Mouse (Mus musculus) left cerebral cortex, adult 8-10 months (tissue): ENCODE measurements around the gene Hecw2. TPM values are rescaled to one million over a fixed set of nuclear protein-coding genes. Genes with fewer than 3 reads are reported as not detected.

Experiments
- DNase-seq, 2 experiments: peaks; one replicate each; pipeline ENCODE4 v3.0.0; 2022; ENCODE audit warnings: low spot score in 2 of 2
- microRNA-seq, 2 experiments: library from miRNA; unstranded; fragments of <30 nt; microRNA quantifications; one replicate each; pipeline ENCODE4 v1.2.0; 2022
- total RNA-seq, 4 experiments: library from RNA; stranded (reverse); gene quantifications; 2 replicates each; pipeline ENCODE4 v1.2.4; 2022

Hecw2 gene
- total RNA-seq, 4 experiments from 2014 or later, result 64.9 to 83.1 (median 70.7) TPM

DNA sequence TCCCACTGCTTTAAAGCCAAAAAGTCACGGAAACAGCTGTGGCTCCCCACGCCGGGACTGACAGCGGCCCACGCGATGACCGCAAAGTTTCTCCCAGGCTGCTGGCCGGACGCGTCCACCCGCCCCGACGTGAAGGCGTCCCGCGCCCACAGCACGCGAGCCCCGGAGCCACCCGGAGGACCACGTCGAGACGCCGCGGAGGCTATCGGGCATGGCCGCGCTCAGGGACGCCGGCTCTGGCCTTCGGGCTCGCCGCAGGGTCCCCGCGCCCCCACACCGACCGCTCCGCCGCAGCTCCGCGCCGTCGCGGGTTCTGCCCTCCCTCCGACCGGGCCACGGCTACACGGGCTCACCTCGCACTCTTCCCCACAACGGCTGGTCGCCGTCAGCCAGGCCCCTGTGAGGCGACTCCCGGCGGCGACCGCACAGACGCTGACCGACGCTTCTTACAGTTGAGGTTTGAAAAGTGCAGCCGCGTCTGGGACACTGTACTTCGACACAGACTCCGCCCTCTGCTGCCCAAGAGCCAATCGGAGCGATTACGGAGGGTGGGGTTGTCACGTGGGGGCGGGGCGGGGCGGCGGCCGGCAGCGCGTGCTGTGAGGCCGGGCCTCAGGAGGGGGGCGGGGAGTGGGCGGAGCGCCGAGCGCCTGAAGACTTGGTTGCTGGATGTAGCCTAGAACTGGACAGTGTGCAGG is 410.1 kb downstream of the Hecw2 start, which contains the start of gene Stk17b:
Gene Stk17b, minus strand, starts transcription at position 504 of the 698 bp plus-strand sequence.
- DNase-seq, result peak; percentile 25 to 84

DNA sequence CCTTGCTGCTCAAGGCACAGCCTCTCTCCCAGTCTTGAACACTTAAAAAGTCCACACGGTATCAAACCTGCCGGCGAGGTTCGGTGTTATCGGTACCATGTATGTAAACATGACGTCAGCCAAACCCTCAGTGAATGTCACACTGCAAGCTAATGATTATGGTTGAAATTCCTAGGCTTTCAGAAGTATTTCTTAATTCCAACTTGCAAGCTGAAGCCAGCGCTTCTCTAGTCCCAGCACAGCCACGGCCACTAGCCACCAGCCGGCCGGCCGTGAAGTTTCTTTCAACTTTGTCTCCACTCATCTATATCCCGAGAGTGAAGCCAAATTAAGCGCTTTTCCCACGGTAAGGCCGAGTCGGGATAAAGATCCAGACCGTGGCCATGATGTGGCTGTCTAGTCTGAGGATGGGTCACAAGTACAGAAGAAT is 410.7 kb downstream of the Hecw2 start:
- DNase-seq, result no peak

DNA sequence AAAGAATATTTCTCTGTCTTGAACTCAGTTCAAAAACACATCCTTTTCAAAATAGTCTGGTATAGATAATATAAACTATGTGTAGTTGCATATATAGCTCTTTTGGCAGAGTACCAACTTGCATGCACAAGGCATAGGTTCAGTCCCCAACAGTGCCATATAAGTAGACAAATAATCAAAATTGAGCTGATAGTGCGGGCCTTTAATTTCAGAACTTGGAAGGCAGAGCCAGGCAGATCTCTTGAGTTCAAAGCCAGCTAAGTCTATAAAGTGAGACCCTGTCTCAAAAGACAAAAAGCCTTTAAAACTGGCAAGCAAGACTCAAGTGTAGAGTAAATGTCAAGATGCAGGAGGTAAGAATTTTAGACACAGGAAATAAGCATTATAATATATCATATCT is 412.0 kb downstream of the Hecw2 start:
- no peak for DNase-seq

DNA sequence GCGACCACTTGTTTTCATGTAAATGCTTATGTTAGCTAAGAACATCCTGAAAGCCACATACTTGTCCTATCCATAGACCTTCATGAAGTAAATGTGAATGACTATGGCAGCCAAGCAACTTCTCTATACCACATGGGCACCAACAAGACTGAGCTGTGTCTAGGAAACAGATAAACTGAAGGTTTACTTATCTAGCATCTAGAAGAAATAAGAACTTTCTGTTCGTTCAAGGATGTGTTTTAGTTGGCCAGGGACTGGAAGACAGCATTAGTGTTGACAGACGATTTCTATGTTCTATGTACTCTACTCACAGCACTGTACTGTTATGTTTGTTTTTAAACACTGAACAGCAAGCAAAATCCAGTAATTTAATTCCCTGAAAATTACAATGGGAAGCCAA is 412.9 kb downstream of the Hecw2 start:
- DNase-seq, result no peak

DNA sequence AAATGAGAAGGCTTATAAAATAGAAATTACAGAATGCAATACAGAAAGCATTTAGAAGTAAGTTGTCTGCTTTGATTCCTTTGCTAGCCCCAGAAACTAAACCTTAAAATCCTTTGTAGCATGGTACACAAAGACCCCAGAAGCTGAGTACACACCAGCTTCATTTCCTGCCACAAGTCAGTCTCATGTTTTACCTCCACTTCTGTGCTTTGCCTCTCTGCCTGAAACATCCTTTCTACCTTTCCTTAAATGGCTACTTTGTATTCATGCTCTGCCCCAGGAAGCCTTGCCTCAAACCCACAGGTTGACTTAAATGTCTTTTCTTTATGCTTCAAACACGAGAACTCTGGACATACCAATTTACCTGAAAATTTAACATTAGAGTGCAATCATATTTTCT is 413.7 kb downstream of the Hecw2 start:
- no peak for DNase-seq

DNA sequence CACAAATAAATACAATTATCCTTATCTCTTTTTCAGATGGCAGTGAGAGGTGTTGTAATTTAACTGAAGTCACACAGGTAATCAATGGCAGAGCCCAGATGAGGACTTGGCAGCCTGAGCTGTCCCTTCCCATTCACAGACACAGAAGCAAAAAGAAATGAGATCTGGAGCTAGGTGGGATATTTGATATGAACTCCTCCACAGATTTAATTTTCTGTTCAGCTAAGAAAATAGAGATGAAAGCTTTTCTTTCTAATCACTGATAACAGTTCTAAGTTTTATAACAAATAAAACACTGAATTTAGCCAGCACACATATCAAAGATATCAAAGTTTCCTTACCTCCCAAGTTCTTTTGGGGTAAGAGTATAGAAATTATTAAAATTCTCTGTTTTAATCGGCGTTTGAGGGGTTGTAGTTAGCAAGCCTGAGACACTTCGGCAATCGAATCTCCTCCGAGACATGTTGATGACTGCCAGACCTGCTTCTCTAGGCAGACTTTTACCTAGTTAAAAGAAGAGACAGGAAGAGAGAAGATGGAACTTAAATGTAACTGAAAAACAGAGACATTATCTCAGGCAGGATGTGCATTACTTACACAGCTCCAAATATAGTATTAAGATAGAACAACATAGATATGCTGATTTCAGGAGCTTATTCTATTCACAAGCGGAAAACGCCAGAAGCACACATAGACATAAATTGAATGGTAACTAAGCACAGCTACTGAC is 418.6 kb downstream of the Hecw2 start:
- no peak for DNase-seq

DNA sequence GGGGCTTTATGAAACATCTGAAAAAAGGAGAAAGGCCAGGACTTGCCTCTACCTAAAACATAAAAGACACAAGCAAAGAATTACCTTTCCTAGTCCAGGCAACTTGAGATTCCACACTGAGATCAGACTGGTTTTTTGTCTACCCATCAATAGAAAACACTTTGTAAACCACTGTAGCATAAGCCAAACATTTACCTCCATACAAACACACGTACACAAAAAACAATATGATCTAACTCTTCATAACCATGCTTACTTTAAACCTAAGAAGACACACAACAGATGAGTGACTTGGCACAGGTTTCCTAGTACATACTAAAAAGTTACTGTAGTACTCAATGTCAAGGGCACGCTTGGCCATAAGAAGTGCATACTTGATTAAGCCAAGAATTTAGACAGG is 419.4 kb downstream of the Hecw2 start:
- no peak for DNase-seq

DNA sequence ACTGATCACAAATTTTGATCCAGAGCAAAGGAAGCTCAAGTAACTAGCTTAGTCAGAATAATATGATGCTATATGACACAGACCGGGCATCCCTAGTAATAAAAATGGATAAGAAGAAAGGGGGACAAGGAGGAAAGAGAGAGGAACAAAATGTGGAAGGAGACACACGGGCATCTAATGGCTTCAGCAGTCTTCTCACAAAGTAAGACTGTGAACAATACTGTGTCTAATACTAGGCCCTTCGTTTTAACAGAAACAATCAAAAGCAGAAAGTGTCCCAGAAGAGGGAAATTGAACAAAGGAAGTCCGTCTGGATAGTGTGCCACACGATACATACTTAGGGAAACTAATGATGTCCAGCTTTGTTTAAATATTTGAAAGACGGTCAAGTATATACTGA is 419.9 kb downstream of the Hecw2 start:
- no peak for DNase-seq

DNA sequence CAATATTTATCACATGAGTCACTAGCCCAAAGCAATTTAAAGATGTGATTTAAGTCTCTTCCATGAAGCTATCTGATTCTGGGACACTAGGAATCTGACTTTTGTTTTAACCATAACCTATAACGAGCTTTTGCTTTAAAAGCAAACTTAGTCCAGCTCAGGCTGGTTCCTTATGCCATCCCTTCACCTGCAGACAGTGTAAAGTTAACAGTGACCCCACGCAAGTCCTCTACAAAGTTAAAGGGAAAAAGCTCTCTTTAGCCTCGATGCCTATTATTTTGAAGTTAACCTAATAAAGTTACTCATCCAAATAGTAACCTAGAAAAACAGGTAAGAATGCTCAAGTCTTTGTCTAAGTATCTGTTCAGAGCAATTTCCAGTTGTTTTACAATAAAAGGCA is 420.4 kb downstream of the Hecw2 start:
- DNase-seq, result no peak

DNA sequence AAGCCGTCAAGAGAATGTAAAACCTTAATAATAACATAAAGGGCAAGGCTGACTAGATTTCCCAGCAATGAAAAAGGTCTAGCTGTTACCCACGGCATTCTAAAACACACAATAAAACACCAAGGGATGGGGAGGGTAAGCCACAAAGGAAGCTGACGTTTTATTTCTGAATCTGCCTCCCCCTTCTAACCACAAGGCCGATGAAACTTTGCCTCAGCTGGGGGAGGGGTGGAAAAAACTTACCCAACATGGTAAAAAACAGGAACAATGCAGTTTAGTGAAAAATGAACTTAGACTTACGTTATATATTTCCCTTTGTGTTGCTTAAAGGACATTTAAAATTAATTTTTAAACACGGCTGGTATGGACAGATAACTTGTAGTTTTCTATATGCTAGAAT is 421.0 kb downstream of the Hecw2 start:
- no peak for DNase-seq

DNA sequence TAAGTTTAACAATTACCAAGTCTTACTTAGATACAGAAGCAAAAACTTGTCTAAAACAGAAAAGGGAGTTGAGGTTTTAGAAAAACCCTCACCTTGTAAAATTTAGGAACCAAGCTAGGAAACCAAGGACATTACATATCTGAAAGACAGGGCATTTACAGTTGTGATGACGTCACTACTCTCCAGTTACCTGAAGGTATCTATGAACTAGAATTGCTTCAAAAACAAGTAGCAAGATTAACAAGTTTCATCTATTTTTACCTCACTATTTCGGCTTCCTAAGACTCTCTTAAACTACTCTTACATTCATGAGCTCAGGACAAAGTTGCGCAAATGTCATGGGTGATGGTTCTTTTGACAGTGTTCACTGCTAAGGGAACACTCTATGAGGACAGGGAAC is 422.0 kb downstream of the Hecw2 start:
- no peak for DNase-seq

DNA sequence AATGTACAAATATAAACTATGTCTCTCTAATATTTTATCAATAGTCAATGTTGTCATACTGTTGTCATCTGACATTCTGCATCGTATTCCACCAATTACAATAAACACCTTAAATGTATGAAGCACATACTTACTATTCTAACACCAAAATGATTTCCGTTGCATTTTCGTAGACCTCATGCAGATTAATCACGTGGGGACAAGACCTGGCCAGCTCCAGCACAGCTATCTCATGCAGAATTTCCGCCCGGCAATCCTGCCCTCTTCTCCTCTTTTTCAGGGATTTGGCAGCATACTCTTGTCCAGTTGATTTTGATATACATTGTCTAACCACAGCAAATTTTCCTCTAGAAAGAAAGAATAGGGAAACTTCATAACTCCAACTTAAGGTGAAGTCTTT is 423.5 kb downstream of the Hecw2 start:
- DNase-seq, result no peak

DNA sequence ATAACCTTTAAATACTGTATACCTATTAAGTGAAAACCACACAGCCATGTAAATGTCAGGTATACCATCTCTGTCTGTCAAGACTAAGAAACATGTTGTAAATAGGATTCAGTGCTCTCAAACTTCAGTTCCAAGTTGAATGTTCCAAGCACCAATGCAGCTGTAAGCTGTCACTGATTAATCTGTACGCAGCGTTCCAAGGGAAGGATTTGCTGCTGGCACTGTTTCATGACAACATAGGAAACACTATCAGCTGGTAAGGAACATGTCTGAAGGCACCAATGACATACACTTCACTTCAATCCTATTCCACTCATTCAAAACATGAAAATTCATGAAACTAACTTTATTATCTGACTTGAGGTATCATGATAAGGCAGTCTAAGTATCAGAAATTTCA is 428.9 kb downstream of the Hecw2 start:
- DNase-seq, result no peak

DNA sequence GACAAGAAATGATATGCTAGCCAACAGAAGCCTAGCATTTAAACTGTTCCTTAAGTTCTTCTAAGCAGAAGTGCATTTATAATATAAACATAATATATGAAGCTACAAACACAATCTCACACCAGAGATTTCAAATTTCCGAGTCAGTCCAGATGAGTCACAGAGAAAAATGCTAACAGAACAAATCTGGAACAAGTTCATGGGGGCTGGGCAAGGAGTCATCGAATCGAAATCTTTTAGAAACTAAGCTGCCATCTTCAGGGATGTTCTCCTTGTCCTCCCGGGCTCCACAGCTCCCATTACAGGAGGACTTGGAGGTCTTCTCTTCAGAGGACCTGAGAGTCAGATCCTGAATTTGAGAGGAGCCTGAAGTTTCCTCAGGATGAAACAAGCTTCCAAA is 437.7 kb downstream of the Hecw2 start:
- DNase-seq, result no peak

Small RNA genes lying within 50 kb of the gene (microRNA-seq; reads per million reads assigned to microRNA genes)
- 0 reads per million in 2 experiments for gene Mir7681

Other genes with a start within 250 kb of the Hecw2 start
- under 1 TPM; 0.37 to 0.51 (median 0.46) TPM for gene Ccdc150, start 55.5 kb upstream of the Hecw2 start, total RNA-seq
- gene Gtf3c3, start 243.8 kb upstream of the Hecw2 start, total RNA-seq, result 10 to 100 TPM; 26.7 to 31.5 (median 28.4) TPM